Mouse (Mus musculus): ENCODE measurements around the gene Grin2a.

DNA sequence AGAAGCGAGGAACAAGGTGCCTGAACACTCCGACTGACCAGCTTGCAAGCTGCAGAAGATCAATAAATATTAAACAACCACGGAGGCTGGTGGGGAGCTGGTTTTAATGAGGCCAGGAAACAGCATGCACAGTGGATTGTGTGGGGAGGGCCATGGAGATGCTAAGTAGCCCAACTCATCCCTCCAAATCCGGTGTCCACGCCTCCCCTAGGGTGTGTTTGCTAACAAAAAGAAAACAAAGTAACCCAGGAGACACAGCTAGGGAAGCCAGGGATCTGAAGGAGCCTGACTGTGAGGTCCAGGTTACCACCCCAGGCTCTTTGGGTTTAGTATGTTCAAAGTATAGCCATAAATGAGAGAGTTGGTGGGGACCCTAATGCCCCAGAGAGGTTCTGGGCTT, 41.1 kb downstream of the Grin2a start:
- TF ChIP-seq EP300 (IDR thresholded peaks at IDR 0.05; ENCODE audit: low read depth in 1 of 2, low read length in 2 of 2) (no peak), SIN3A (IDR thresholded peaks at IDR 0.05; ENCODE audit: low read length) (no peak), ETS1 (IDR thresholded peaks at IDR 0.05; ENCODE audit: low read depth, low read length) (no peak)

Measured in MEL (cell line).